Mouse (Mus musculus) right cerebral cortex, postnatal 25 days (tissue): Measurements from ENCODE around the gene Ptrhd1.

Experiments
- DNase-seq: peaks from one replicate; pipeline ENCODE4 v3.0.0; 2022

Ptrhd1 gene

DNA sequence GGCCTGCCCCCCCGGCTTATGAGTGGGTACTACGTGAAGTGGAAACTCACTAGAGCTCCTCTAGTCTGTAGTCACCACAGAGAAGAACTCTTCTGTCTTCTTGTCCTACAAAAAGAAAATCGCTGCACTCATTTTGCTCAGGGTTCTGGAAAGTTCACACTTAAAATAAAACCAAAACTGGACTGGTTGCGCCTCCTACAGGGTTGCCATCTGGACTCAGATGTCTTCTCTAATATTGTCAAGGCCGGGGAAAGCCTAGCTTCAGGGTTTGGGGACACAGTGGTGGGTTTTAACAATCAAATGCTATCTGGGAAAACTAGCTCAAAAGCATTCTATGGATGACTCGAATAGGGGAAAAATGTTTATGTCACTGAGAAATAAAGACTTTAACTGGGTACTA, 16.0 kb downstream of the Ptrhd1 start:
- DNase-seq = no peak

DNA sequence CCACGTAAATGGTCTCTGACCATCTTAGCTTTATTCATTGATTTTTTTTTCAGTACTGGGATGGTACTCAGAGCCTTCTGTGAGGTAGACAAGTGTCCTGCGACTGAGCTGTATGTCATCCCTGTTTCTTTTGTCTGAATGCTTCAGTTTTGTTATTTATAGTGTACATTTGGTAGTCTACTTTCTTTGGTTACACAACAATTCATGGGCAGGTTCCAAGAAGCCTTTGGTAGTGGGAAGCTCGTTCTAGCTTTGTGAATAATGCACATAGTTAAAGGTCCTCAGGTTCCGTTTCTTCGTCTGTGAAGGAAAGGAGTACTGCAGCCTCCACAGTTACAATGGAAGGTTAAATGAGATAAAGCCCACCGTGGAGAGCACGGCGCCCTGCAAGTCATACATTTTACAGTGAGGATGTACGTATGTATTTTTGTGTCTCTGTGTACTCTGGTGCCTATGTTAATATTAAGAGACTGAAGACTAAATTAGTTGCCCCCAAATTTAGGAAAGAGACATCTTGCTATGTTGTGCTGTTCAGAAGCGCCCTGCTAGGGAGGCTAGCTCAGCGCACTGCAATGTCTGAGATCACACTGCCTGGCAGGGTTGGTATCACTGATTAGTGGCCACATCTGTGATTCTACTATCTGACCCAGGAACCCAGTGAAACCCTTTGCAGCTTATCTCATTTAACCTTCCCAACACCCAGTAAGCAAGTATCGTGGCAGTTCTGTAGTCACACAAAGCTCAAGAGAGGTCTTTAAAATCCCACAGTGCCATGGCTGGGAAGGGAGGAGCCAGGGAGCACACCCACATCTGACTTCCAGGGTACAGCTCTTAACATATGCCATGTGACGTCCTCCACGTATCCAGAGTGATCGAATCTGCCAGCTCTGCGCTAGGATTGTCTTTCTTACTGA, 19.2 kb downstream of the Ptrhd1 start:
- no peak for DNase-seq

DNA sequence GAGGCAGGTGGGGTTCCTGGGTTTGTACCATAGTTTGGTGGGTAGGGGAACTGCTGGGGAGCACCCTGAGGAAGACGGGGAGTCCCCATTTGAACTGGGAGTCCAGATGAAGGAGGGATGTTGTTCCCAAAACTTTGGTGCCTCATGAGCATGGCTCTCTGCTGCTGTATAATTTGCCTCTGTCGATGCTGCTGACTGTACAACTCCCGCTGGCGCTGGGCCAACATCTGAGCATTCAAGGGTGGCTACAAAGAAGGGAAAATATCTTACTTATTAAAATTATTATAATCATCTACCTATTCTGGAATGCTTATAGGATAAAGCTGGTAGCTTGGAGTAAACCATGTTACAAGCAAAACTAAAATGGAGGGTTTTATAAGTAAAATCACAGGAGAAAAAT, 33.9 kb downstream of the Ptrhd1 start:
- no peak for DNase-seq

DNA sequence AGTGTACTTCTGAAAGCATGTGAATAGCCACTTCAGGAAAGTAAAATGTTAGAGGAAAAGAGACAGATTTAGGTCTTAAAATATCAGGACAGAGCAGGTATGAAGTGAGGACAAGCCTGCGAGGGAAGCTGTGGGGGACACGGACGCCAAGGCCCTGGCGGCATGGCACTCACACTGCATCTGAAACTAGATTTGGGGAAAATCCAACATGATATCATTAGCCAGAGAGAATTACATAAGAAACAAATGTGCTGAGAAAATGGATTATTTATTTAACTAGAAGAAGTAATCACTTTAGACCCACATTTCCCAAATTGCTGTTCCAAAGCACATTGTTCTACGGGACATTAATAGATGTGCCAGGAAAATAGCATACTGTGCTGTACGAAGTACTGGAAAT, 37.3 kb downstream of the Ptrhd1 start:
- DNase-seq = no peak

DNA sequence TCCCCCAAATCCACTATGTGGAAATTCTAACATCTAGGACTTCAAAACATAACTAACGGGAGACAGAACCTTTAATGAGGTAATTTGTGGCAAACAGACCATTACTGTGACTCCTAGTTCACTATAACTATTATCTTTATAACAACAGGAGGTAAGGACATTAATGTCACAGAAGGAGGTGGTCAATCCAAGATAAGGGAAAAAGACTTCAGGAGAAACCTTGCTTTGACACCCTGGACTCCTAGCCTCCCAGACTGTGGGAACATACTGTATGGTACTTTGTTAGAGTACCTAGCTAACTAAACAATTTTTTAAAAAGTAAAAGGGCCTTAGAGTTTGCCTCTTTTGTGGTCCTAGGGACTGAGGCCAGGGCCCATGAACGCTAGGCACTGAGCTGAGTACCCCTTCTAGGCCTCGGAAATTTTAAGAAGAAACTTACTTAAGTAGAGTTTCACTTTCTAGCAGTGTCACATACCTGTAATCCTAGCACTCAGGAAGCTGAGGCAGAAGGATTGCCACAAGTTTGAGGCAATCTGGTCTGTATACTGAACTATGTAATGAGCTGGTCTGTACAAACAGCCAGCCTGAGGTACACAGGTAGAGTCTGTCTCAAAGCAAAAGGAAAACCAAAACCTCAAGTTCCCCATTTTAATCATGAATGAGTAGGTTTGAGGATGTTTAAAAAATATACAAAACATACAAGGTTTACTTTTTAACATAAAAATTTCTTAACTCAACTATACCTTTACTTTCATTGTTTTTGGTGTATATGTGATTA, 45.3 kb downstream of the Ptrhd1 start:
- no peak for DNase-seq

DNA sequence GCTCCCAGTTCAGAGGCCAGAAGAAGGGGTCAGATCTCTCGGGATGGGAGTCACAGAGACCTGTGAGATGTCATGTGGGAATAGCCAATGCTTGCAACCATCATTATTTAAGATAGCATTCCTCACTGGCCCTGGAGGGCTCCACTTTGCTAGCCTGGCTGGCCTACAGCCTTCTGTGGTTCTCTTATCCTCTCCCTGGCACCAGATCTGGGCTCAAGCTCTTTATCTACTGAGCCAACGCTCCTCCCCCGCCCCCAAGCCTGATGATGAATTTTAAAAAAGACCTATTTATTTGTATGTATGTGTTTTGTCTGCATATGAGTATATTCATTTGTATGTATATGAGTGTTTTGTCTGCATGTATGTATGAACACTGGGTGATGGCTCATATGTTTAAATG, 46.1 kb downstream of the Ptrhd1 start:
- no peak for DNase-seq

DNA sequence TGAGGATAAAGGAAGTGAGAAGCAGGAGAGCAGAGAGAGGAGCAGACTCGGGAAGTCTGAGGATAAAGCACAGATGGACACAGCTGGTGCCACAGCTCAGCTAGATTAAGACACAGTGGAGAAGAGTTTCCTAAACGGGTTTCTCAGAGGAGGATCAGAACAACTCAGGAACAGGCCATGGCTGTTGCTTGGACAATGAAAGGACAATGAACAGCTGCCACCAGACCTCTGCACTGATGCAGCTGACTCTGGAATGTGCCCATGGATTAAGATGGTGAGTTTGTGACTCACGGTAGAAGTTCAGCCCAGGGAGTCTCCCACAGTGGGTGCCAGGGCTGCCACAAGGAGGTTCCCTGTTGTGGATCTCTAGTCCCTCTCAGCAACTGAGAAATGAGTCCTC, 51.4 kb downstream of the Ptrhd1 start:
- DNase-seq = no peak
